ENCODE assay signal across 11 mouse cellular contexts in genomic region chr1:39944306-39944971, GRCm38 (mm10). TPM values are rescaled to one million over a fixed set of nuclear protein-coding genes. Genes with fewer than 3 reads are reported as not detected.
DNase-seq lines count a peak whose midpoint lies in the region; ATAC-seq and TF ChIP-seq lines count a peak whose summit lies in the region.
"Had no signal": no experiment of that assay in that cellular context is flagged by ENCODE, and none has a peak within 500 bp of the region (broad histone marks: within the 10 kb centered on the region; RNA-seq: fewer than 3 reads in every experiment).

No protein-coding gene starts in this region.

- no peak overlapping the region for H3K4me2 ChIP-seq in embryonic facial prominence, embryonic 14.5 days (ENCODE audit: low read depth, low read length)
- no peak overlapping the region for H3K4me2 ChIP-seq in intestine, embryonic 16.5 days (ENCODE audit: low read depth, low read length)
- no peak overlapping the region for H3K4me2 ChIP-seq in stomach, postnatal 0 days (replicated peaks; ENCODE audit: low read depth)
- H3K4me2 ChIP-seq: embryonic facial prominence, embryonic 12.5 days; heart, embryonic 11.5 days had no signal

- no peak for TF ChIP-seq CTCF in thymus, adult 2 months (IDR thresholded peaks at IDR 0.05; ENCODE audit: borderline replicate concordance, control insufficient read depth, extremely low read depth, insufficient read depth, low read length, poor library complexity)
- no peak for TF ChIP-seq CTCF in stomach, postnatal 0 days (IDR thresholded peaks at IDR 0.05; ENCODE audit: low read depth)

- no peak for ATAC-seq in embryonic facial prominence, embryonic 14.5 days (ENCODE audit: low read depth)
- ATAC-seq in intestine, embryonic 16.5 days: no peak
- no peak for ATAC-seq in stomach, postnatal 0 days (ENCODE audit: low FRiP score, low TSS enrichment)

- 54% methylated on average over 5 of the region's 5 CpGs for WGBS in embryonic facial prominence, embryonic 14.5 days
- 48% methylated on average over 5 of the region's 5 CpGs for WGBS in embryonic facial prominence, embryonic 10.5 days
- 28% methylated on average over 5 of the region's 5 CpGs for WGBS in thymus, adult 2 months
- WGBS in intestine, embryonic 16.5 days: 49% methylated on average over 5 of the region's 5 CpGs
- 46% methylated on average over 5 of the region's 5 CpGs for WGBS in stomach, postnatal 0 days

- no peak for DNase-seq in embryonic facial prominence, embryonic 14.5 days (ENCODE audit: low spot score)
- DNase-seq in embryonic facial prominence, embryonic 10.5 days (ENCODE audit: low spot score): no peak
- DNase-seq in thymus, postnatal 0 days (ENCODE audit: low spot score): peak; percentile 67
- DNase-seq in thymus, adult 2 months: no peak
- DNase-seq in stomach, postnatal 0 days (ENCODE audit: low spot score): no peak
- DNase-seq in kidney, adult 8-10 months: no peak
- no peak for DNase-seq in urinary bladder, postnatal 25 days (ENCODE audit: low spot score)
- DNase-seq: lung, adult 2 months had no signal

- no peaks in the 10 kb centered on the region for H3K27me3 ChIP-seq in embryonic facial prominence, embryonic 14.5 days (replicated peaks; ENCODE audit: control insufficient read depth, insufficient read depth, low read length)
- no peaks in the 10 kb centered on the region for H3K27me3 ChIP-seq in embryonic facial prominence, embryonic 10.5 days (replicated peaks; ENCODE audit: low read depth, poor library complexity, severe bottlenecking)
- no peaks in the 10 kb centered on the region for H3K27me3 ChIP-seq in thymus, adult 2 months (ENCODE audit: control insufficient read depth, insufficient read depth, low read length)
- no peaks in the 10 kb centered on the region for H3K27me3 ChIP-seq in intestine, embryonic 16.5 days (replicated peaks; ENCODE audit: control insufficient read depth, insufficient read depth, low read length)
- no peaks in the 10 kb centered on the region for H3K27me3 ChIP-seq in stomach, postnatal 0 days (ENCODE audit: control insufficient read depth, insufficient read depth, low read length)
- H3K27me3 ChIP-seq: embryonic facial prominence, embryonic 12.5 days had no signal

- TF ChIP-seq EP300 in stomach, postnatal 0 days (optimal IDR thresholded peaks at IDR 0.05): no peak

- TF ChIP-seq POLR2A in thymus, adult 2 months (IDR thresholded peaks at IDR 0.05; ENCODE audit: control insufficient read depth, extremely low read depth, insufficient read depth, low read length, poor library complexity): no peak

- H3K27ac ChIP-seq in embryonic facial prominence, embryonic 14.5 days (replicated peaks; ENCODE audit: low read depth, low read length): 0 out of 2 replicates have a peak overlapping the region, but pooled peaks have one; percentile 10
- no peak overlapping the region for H3K27ac ChIP-seq in embryonic facial prominence, embryonic 10.5 days (replicated peaks)
- no peak overlapping the region for H3K27ac ChIP-seq in thymus, adult 2 months (ENCODE audit: control insufficient read depth, insufficient read depth, low read length)
- H3K27ac ChIP-seq in intestine, embryonic 16.5 days (ENCODE audit: low read length): peak overlapping the region; percentile 24; the same call in 1 of the 2 replicates
- peak overlapping the region; percentile 30; the same call in 1 of the 2 replicates for H3K27ac ChIP-seq in stomach, postnatal 0 days (replicated peaks)
- H3K27ac ChIP-seq: embryonic facial prominence, embryonic 12.5 days had no signal

- H3K9ac ChIP-seq in embryonic facial prominence, embryonic 14.5 days (ENCODE audit: low read depth, low read length): no peak overlapping the region
- no peak overlapping the region for H3K9ac ChIP-seq in intestine, embryonic 16.5 days (ENCODE audit: low read depth, low read length)
- H3K9ac ChIP-seq in stomach, postnatal 0 days (ENCODE audit: low read length): no peak overlapping the region
- H3K9ac ChIP-seq: embryonic facial prominence, embryonic 12.5 days had no signal

- H3K36me3 ChIP-seq in embryonic facial prominence, embryonic 14.5 days (ENCODE audit: control insufficient read depth, insufficient read depth, low read length): no peaks in the 10 kb centered on the region
- H3K36me3 ChIP-seq in embryonic facial prominence, embryonic 10.5 days (replicated peaks): peaks cover under 1% of the 10 kb centered on the region; the same call in 1 of the 2 replicates
- no peaks in the 10 kb centered on the region for H3K36me3 ChIP-seq in thymus, adult 2 months (ENCODE audit: control insufficient read depth, insufficient read depth, low read length)
- no peaks in the 10 kb centered on the region for H3K36me3 ChIP-seq in intestine, embryonic 16.5 days (ENCODE audit: control insufficient read depth, insufficient read depth, low read length)
- no peaks in the 10 kb centered on the region for H3K36me3 ChIP-seq in stomach, postnatal 0 days (ENCODE audit: control insufficient read depth, insufficient read depth, low read length)

- H3K9me3 ChIP-seq in embryonic facial prominence, embryonic 14.5 days (ENCODE audit: control insufficient read depth, low read length): no peaks in the 10 kb centered on the region
- H3K9me3 ChIP-seq in embryonic facial prominence, embryonic 10.5 days: no peaks in the 10 kb centered on the region
- no peaks in the 10 kb centered on the region for H3K9me3 ChIP-seq in intestine, embryonic 16.5 days (ENCODE audit: control insufficient read depth, low read length)
- H3K9me3 ChIP-seq in stomach, postnatal 0 days (ENCODE audit: control insufficient read depth, low read length): no peaks in the 10 kb centered on the region
- H3K9me3 ChIP-seq: embryonic facial prominence, embryonic 12.5 days had no signal

- H3K4me3 ChIP-seq in embryonic facial prominence, embryonic 14.5 days (ENCODE audit: low read depth, low read length): no peak overlapping the region
- no peak overlapping the region for H3K4me3 ChIP-seq in embryonic facial prominence, embryonic 10.5 days
- H3K4me3 ChIP-seq in thymus, adult 2 months (ENCODE audit: control insufficient read depth, insufficient read depth, low read length): no peak overlapping the region
- no peak overlapping the region for H3K4me3 ChIP-seq in intestine, embryonic 16.5 days (ENCODE audit: low read length)
- no peak overlapping the region for H3K4me3 ChIP-seq in stomach, postnatal 0 days (ENCODE audit: low read depth, low read length)
- H3K4me3 ChIP-seq: embryonic facial prominence, embryonic 12.5 days had no signal

- H3K4me1 ChIP-seq in embryonic facial prominence, embryonic 14.5 days (ENCODE audit: control insufficient read depth, insufficient read depth, low read length): peaks cover 82% of the 10 kb centered on the region
- H3K4me1 ChIP-seq in embryonic facial prominence, embryonic 10.5 days: peaks cover 96% of the 10 kb centered on the region
- peaks cover 50% of the 10 kb centered on the region for H3K4me1 ChIP-seq in thymus, adult 2 months (replicated peaks; ENCODE audit: control insufficient read depth, insufficient read depth, low read length)
- peaks cover 68% of the 10 kb centered on the region for H3K4me1 ChIP-seq in intestine, embryonic 16.5 days (ENCODE audit: control insufficient read depth, insufficient read depth, low read length)
- H3K4me1 ChIP-seq in stomach, postnatal 0 days (replicated peaks; ENCODE audit: control insufficient read depth, insufficient read depth): peaks cover 24% of the 10 kb centered on the region

RNA-seq across cellular contexts. Expression of gene Map4k4, which starts 43.7 kb away (rescaled TPM):
- polyA plus RNA-seq in embryonic facial prominence, embryonic 14.5 days (2014; fragmentation: Nextera tagmentation; extraction: Ambion mirVana): 27.8 and 32.4 TPM in 2 replicates
- polyA plus RNA-seq in embryonic facial prominence, embryonic 10.5 days (2016; fragmentation: Nextera tagmentation; extraction: Ambion mirVana): 37.6 and 41.4 TPM in 2 replicates
- 19.7 and 32.0 TPM in 2 replicates for polyA plus RNA-seq in thymus, postnatal 0 days (2015; fragmentation: Nextera tagmentation; extraction: Ambion mirVana)
- 164 and 167 TPM in 2 replicates for polyA plus RNA-seq in thymus, adult 2 months (2012; rRNA removed)
- polyA plus RNA-seq in intestine, embryonic 16.5 days (2015; fragmentation: Nextera tagmentation; extraction: Ambion mirVana): 10.1 TPM in 2 replicates
- polyA plus RNA-seq in stomach, postnatal 0 days (2015; fragmentation: Nextera tagmentation; extraction: Ambion mirVana): 8.5 and 10.1 TPM in 2 replicates

Comparison
In these comparisons a context has a peak if more than half of its experiments do, and no peak if none do; other contexts are left out.
1. H3K27ac ChIP-seq: peak in embryonic facial prominence, embryonic 14.5 days (single experiment), intestine, embryonic 16.5 days (single experiment) and stomach, postnatal 0 days (single experiment); none in embryonic facial prominence, embryonic 10.5 days (single experiment) and thymus, adult 2 months (single experiment).